Mouse (Mus musculus) adipocyte (in vitro differentiated cells): ENCODE data around the gene 2310030G06Rik.
A peak's percentile ranks its signal among the peaks of the same experiment; 100 is the strongest.

Experiments
- DNase-seq: peaks from one replicate; pipeline ENCODE4 v3.0.0-alpha.2; 2016; ENCODE audit warnings: low spot score

Gene 2310030G06Rik

GRCm38 (mm10) chr9:50746214-50746677, at the start of gene 2310030G06Rik:
2310030G06Rik (minus strand) TSS chr9:50746536.
- no peak for DNase-seq

GRCm38 (mm10) chr9:50795266-50795665, 48.9 kb upstream of the 2310030G06Rik start:
- DNase-seq = peak; percentile 64

- DNase-seq = peak; percentile 38
Observed at GRCm38 (mm10) chr9:50782155-50782554, 35.8 kb upstream of the 2310030G06Rik start.

- DNase-seq = no peak
Observed at GRCm38 (mm10) chr9:50776162-50776760, 29.9 kb upstream of the 2310030G06Rik start.

GRCm38 (mm10) chr9:50775662-50776126, 29.4 kb upstream of the 2310030G06Rik start:
- DNase-seq = no peak

GRCm38 (mm10) chr9:50774991-50775612, 28.8 kb upstream of the 2310030G06Rik start, which contains the start of the genes Alg9 and 1110032A03Rik:
Alg9 (plus strand) TSS chr9:50775019.
1110032A03Rik (minus strand) TSS chr9:50775520.
- peak; percentile 86 for DNase-seq

GRCm38 (mm10) chr9:50774026-50774462, 27.7 kb upstream of the 2310030G06Rik start:
- no peak for DNase-seq

GRCm38 (mm10) chr9:50770011-50770410, 23.7 kb upstream of the 2310030G06Rik start:
- DNase-seq = no peak

GRCm38 (mm10) chr9:50768107-50769002, 22.0 kb upstream of the 2310030G06Rik start, which contains the start of gene Fdxacb1:
Fdxacb1 (plus strand) TSS chr9:50768236.
- peak; percentile 98 for DNase-seq

GRCm38 (mm10) chr9:50767531-50768106, 21.3 kb upstream of the 2310030G06Rik start:
- DNase-seq = no peak

- peak; percentile 29 for DNase-seq
Observed at GRCm38 (mm10) chr9:50763331-50763730, 17.0 kb upstream of the 2310030G06Rik start.

- DNase-seq = no peak
Observed at GRCm38 (mm10) chr9:50761520-50762243, 15.3 kb upstream of the 2310030G06Rik start.

GRCm38 (mm10) chr9:50756711-50757110, 10.4 kb upstream of the 2310030G06Rik start:
- DNase-seq = no peak

- DNase-seq = no peak
Observed at GRCm38 (mm10) chr9:50753947-50754346, 7.6 kb upstream of the 2310030G06Rik start.

- DNase-seq = peak; percentile 88
Observed at GRCm38 (mm10) chr9:50752784-50753615, 6.7 kb upstream of the 2310030G06Rik start.

- DNase-seq = no peak
Observed at GRCm38 (mm10) chr9:50752054-50752602, 5.8 kb upstream of the 2310030G06Rik start, which contains the start of gene Hspb2. Hspb2 (minus strand) TSS chr9:50752354.

- DNase-seq = no peak
Observed at GRCm38 (mm10) chr9:50751323-50751722, 5.0 kb upstream of the 2310030G06Rik start, which contains the start of gene Cryab. Cryab (plus strand) TSS chr9:50751325.

GRCm38 (mm10) chr9:50750706-50751105, 4.4 kb upstream of the 2310030G06Rik start:
- DNase-seq = no peak

- DNase-seq = no peak
Observed at GRCm38 (mm10) chr9:50745806-50746205, 530 bp downstream of the 2310030G06Rik start.

GRCm38 (mm10) chr9:50742744-50743143, 3.6 kb downstream of the 2310030G06Rik start:
- DNase-seq = no peak
